Mouse (Mus musculus) kidney, embryonic 16.5 days (tissue): ENCODE data around the gene Plch1. TPM values are rescaled to one million over a fixed set of nuclear protein-coding genes. Genes with fewer than 3 reads are reported as not detected.

Experiments used
- ATAC-seq: fragments of 200-750 bp; cut with Nextera tagmentation; 2 replicates; pipeline ENCODE4 v1.8.0; 2017; ENCODE audit warnings: moderate TSS enrichment; ENCODE audit not compliant: low FRiP score, low TSS enrichment
- H3K27ac ChIP-seq: fragments of 300-500 bp; sonication (generic); 2 replicates; pipeline ENCODE4 v1.5.1; 2014; ENCODE audit warnings: low read length
- H3K27me3 ChIP-seq: fragments of 300-500 bp; sonication (generic); 2 replicates; pipeline ENCODE4 v1.6.1; 2014; ENCODE audit warnings: low read length, control low read depth, mixed read lengths; ENCODE audit not compliant: insufficient read depth
- H3K36me3 ChIP-seq: fragments of 300-500 bp; sonication (generic); 2 replicates; pipeline ENCODE4 v1.6.1; 2014; ENCODE audit warnings: low read length, control low read depth, mixed read lengths; ENCODE audit not compliant: insufficient read depth
- H3K4me1 ChIP-seq: fragments of 300-500 bp; sonication (generic); 2 replicates; pipeline ENCODE4 v1.6.1; 2014; ENCODE audit warnings: low read length, control low read depth, mixed read lengths; ENCODE audit not compliant: insufficient read depth
- H3K4me2 ChIP-seq: fragments of 300-500 bp; sonication (generic); replicated peaks from 2 replicates; pipeline ENCODE4 v1.6.1; 2014; ENCODE audit warnings: low read depth, low read length
- H3K4me3 ChIP-seq: fragments of 300-500 bp; sonication (generic); 2 replicates; pipeline ENCODE4 v1.5.1; 2014; ENCODE audit warnings: mild to moderate bottlenecking, low read length
- H3K9ac ChIP-seq: fragments of 300-500 bp; sonication (generic); replicated peaks from 2 replicates; pipeline ENCODE4 v1.6.1; 2014; ENCODE audit warnings: low read length
- H3K9me3 ChIP-seq: fragments of 300-500 bp; sonication (generic); 2 replicates; pipeline ENCODE4 v1.6.1; 2016; ENCODE audit warnings: low read length, control low read depth
- WGBS: fragments of 180-500 bp; shearing (Covaris S2); extraction: QIAGEN DNeasy Blood & Tissue Kit; methylation state at CpG from one replicate; pipeline ENCODE4 v1.1.7; 2014; 5-methylcytosine and 5-hydroxymethylcytosine counted together
- polyA plus RNA-seq: library from polyadenylated mRNA; unstranded; fragments of >200 nt; fragmentation: Nextera tagmentation; extraction: Ambion mirVana; gene quantifications from 2 replicates; pipeline ENCODE4 v1.2.1, GENCODE M21; 2015

The Plch1 gene
- polyA plus RNA-seq, 1 experiment from 2014 or later, result 11.4 TPM

DNA sequence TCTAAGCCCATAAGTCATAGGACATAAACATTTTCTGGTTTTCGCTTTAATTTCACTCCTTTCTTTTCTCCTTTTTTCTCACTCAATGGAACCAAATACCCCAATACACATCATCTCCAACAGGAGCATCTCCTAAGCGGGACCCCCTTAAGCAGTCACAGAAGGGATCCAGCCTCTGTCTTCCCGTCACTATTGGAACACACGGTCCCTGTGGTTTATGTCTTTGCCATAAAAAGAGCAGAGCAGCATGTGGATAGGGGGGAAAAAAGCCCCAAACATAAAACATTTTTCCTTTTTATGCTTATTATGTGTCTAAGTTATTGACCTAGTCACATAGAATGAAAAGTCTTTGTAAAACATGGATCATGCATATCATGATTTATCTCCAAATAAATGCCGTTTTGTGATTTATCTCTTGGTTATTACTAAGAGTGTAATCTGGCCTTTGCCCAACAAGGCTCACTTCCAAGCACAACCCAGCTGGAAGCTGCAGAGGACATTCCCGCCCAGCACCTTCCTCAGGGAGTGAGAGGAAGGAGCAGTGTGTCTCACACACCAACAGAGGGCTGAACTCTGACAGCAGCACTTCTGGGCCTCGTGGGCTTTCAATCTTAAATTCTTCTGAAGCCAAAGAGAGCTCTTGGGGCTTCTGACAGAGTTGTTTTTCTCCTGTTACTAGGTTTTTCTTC lies 126.5 kb downstream of the Plch1 start:
- Histone ChIP-seq H3K9me3 (no peaks in the 10 kb centered on the region), H3K4me2 (no peak overlapping the region), H3K4me1 (no peaks in the 10 kb centered on the region), H3K36me3 (no peaks in the 10 kb centered on the region), H3K27ac (no peak overlapping the region), H3K4me3 (no peak overlapping the region), H3K27me3 (no peaks in the 10 kb centered on the region), H3K9ac (no peak overlapping the region)
- WGBS, result 62% methylated on average over 7 of the region's 7 CpGs
- ATAC-seq, result peak; percentile 94

DNA sequence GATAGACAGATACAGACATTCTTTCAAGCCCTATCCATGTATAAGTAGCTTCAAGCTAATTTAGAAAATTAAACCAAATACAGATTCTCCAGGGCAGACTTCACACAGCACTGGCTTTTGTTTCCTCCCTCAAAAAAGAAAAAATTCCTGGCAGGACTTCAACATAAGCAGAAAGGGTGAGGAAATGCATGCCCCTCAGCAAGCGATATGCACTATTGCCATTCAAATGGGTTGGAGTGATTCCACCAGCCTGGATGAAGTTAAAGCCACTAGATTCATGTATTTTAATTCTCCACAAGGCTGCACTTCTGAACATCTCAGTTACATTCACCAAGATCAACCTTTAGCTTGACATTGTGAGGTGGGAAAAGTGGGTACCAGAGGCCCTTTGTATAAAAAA lies 138.5 kb downstream of the Plch1 start:
- H3K4me1 ChIP-seq, result no peaks in the 10 kb centered on the region
- H3K27ac ChIP-seq, result no peak overlapping the region
- no peak overlapping the region for H3K4me2 ChIP-seq
- ATAC-seq, result no peak
- 37% methylated on average over 1 of the region's 1 CpGs for WGBS
- H3K9me3 ChIP-seq, result no peaks in the 10 kb centered on the region
- H3K36me3 ChIP-seq, result 0 out of 2 replicates have a peak, but pooled peaks cover 3% of the 10 kb centered on the region
- H3K9ac ChIP-seq, result no peak overlapping the region
- no peaks in the 10 kb centered on the region for H3K27me3 ChIP-seq
- no peak overlapping the region for H3K4me3 ChIP-seq

DNA sequence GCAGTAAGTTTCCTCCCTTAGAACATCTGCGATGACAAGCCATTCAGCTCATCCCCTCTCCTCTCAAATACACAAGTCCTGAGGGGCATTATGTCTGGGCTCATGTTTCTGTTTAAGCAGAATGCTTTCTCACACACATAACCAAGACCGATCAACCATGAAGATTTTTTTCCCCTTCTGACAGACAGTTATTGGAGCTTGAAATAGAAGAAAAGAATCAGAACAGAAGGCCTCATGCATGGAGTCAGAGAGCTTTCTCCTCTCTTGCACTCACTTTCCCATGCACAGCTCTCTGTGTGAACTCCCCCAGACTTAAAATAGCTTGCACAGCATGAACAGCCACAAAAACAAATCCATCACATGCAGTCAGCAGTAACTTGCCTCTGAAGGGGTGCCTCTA lies 159.2 kb downstream of the Plch1 start:
- ATAC-seq, result peak; percentile 69
- H3K4me2 ChIP-seq, result no peak overlapping the region
- H3K4me3 ChIP-seq, result no peak overlapping the region
- H3K27me3 ChIP-seq, result no peaks in the 10 kb centered on the region
- no peaks in the 10 kb centered on the region for H3K36me3 ChIP-seq
- no peak overlapping the region for H3K9ac ChIP-seq
- H3K4me1 ChIP-seq, result peaks cover 14% of the 10 kb centered on the region
- no peaks in the 10 kb centered on the region for H3K9me3 ChIP-seq
- WGBS, result 32% methylated on average over 2 of the region's 2 CpGs
- H3K27ac ChIP-seq, result no peak overlapping the region

DNA sequence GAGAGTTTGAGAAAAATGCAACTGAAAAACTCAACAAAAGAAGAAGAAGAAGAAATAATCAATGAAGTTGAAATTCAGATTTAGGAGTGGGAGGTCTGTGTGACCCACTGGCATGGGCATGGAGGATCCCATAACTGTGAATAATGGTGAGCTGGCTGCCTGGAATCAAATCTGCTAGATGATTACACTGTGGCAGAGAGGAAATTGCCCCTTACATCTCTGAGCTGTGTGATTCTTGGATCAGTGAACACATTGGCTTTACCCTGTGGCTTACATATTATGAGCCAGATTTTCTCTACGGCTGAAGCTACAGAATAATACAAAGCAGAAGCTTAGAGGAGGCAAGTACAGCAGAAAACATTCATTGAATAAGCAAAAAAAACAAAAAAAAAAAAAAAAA lies 170.9 kb downstream of the Plch1 start:
- ATAC-seq, result no peak
- H3K36me3 ChIP-seq, result no peaks in the 10 kb centered on the region
- no peaks in the 10 kb centered on the region for H3K9me3 ChIP-seq
- no peaks in the 10 kb centered on the region for H3K4me1 ChIP-seq
- H3K27ac ChIP-seq, result no peak overlapping the region
- WGBS, result 64% methylated on average over 1 of the region's 1 CpGs
- no peak overlapping the region for H3K4me3 ChIP-seq
- no peak overlapping the region for H3K4me2 ChIP-seq
- no peaks in the 10 kb centered on the region for H3K27me3 ChIP-seq
- H3K9ac ChIP-seq, result no peak overlapping the region

DNA sequence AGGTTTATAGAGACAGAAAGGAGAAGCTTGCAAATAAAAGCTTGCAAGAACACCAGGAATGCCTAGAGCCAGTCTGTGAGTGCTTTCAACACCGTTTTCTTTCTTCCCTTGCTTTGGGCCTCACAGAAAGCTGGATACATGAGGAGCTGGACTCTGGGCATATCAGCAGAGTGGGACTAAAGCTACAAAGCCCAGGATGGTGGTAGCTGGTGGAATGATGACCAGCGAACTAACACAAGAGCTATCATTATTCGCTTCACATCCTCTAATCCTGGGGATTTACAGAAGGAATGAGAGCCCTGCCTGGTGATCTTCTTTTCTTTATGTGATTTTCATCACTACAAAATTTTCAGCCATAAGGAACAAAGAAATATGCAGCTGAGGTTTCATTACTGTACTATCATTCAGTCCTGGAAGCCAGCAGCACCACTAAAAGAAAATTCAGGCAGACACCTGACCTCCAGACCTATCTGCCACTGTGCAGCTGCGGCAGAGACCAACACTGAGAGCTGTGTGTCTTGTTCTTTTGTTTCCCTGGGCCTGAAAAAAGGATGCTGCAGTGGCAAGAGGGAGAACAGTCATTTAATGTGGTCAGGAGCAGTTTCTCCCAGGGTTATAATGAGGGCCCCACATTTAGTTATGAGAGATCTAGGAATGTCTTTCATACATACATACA lies 172.5 kb downstream of the Plch1 start:
- WGBS, result 75% methylated on average over 4 of the region's 4 CpGs
- Histone ChIP-seq H3K36me3 (no peaks in the 10 kb centered on the region), H3K4me1 (no peaks in the 10 kb centered on the region), H3K27ac (no peak overlapping the region), H3K27me3 (no peaks in the 10 kb centered on the region), H3K9ac (no peak overlapping the region), H3K9me3 (no peaks in the 10 kb centered on the region), H3K4me3 (no peak overlapping the region), H3K4me2 (no peak overlapping the region)
- ATAC-seq, result no peak

DNA sequence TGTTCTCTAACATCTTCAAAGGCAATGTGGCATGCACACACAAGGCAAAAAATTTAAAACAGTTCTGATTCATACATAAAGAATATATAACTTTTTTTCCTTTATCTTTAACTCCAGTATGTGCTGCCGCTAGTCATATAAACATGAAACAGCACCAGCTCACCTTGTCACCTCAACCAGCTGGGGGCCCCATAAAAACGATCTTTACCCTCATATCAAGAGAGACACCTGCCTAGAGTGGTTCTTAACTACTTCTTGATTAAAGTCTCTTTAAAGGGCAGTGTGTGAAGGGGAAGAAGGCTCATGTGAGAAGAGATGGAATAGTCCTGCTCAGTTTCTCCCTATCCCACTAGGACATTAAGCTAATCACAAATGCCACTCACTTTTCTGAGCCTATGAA lies 205.6 kb downstream of the Plch1 start:
- ATAC-seq, result no peak
- Histone ChIP-seq H3K27me3 (no peaks in the 10 kb centered on the region), H3K4me2 (no peak overlapping the region), H3K36me3 (0 out of 2 replicates have a peak, but pooled peaks cover 4% of the 10 kb centered on the region), H3K9ac (no peak overlapping the region), H3K4me1 (no peaks in the 10 kb centered on the region), H3K27ac (no peak overlapping the region), H3K9me3 (no peaks in the 10 kb centered on the region), H3K4me3 (no peak overlapping the region)
- WGBS, result 80% methylated on average over 2 of the region's 2 CpGs

DNA sequence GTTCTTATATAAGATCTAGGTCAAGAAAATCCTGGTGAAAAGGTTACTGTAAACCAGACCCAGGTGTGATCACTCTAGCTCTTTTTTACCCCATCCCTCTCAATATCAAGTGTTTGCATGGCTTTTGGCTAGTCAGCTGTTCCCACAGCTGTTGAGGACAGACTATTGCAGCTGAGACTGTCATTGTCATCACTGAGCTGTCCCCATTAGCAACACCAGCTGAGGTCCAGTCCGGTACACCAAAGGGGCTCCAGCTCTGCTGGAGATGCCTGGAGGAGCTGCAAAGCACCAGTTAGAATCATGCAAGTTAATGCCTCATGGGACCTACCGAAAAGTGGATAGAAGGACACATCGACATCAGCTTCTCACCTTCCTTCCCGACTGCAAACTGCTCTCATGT lies 206.5 kb downstream of the Plch1 start:
- H3K4me3 ChIP-seq, result no peak overlapping the region
- H3K27ac ChIP-seq, result no peak overlapping the region
- H3K36me3 ChIP-seq, result 0 out of 2 replicates have a peak, but pooled peaks cover 2% of the 10 kb centered on the region
- no peak overlapping the region for H3K9ac ChIP-seq
- H3K9me3 ChIP-seq, result no peaks in the 10 kb centered on the region
- H3K4me1 ChIP-seq, result no peaks in the 10 kb centered on the region
- no peak for ATAC-seq
- no peak overlapping the region for H3K4me2 ChIP-seq
- no peaks in the 10 kb centered on the region for H3K27me3 ChIP-seq
- 85% methylated on average over 4 of the region's 4 CpGs for WGBS

DNA sequence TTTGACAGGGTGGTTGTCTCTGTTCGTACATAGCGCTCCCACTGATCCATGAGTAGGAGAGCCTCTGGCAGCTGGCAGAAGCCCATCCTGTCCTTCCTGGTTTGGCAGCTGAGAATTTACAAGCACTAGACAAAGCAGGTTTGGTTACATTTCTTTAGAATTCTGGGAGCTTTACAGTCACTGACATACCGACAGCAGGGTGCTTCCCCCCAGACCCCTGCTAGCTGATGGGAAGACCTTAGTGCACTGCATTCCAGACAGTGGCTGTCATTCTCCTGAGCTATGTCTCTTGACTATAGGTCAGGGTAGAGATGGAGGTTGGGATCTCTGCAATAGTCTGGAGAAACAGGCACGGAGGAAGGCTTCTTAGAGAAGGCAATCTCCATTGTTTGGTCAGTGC lies 230.5 kb downstream of the Plch1 start:
- Histone ChIP-seq H3K4me1 (no peaks in the 10 kb centered on the region), H3K36me3 (no peaks in the 10 kb centered on the region), H3K9me3 (no peaks in the 10 kb centered on the region), H3K27ac (no peak overlapping the region), H3K27me3 (no peaks in the 10 kb centered on the region), H3K9ac (no peak overlapping the region), H3K4me2 (no peak overlapping the region), H3K4me3 (no peak overlapping the region)
- WGBS, result 49% methylated on average over 4 of the region's 4 CpGs
- no peak for ATAC-seq

DNA sequence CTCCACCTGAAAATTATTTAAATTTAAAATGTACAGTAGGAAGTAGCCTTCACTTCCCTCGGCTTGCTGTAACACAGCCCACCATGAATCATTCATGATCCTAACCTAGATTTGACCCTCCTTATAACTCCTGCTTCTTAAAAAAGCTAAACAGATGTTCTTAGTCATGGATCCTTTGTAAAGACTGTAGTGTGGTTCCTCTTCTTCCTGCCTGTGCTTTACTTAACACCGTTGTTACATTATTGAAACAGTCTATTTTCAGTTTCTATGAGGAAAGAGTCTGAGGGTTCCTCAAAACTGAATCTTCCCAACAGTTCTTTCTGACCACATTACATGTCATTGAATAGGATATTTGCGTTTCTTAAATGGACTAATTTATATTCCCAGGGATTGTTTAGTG lies 234.0 kb downstream of the Plch1 start:
- ATAC-seq, result no peak
- Histone ChIP-seq H3K4me3 (no peak overlapping the region), H3K4me1 (no peaks in the 10 kb centered on the region), H3K9ac (no peak overlapping the region), H3K36me3 (no peaks in the 10 kb centered on the region), H3K9me3 (no peaks in the 10 kb centered on the region), H3K27me3 (no peaks in the 10 kb centered on the region), H3K4me2 (no peak overlapping the region), H3K27ac (no peak overlapping the region)
- WGBS, result 56% methylated on average over 3 of the region's 3 CpGs

DNA sequence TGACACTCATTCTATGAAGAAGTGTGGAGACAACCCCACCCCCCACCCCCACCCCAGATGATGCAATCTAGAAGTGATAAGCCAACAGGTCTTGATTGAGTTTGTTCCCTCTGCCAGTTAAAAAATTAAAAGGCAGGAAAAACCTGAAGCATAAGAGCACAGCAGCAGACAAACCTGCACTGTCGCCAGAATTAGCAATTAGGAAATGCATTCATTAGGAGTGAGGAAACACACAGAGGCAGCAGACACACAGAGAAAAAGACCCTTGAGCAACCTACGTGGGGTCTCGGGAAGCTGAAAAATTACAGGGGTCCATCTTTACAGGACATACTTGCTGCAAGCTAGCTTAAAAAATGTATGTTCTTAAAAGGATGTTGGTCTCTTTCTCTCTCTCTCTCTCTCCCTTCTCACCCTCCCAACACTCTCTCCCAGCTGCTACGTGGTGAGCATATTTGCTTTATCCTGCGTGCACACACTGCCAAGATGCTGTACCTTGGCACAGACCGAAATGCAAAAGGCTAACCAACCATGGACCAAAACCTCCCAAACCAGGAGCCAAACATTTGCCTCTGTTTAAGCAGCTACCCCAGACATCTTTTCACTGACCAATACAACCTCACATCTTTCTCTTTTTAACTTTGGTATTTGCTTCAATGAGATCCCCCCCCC lies 234.6 kb downstream of the Plch1 start:
- ATAC-seq, result no peak
- H3K27me3 ChIP-seq, result no peaks in the 10 kb centered on the region
- WGBS, result 66% methylated on average over 6 of the region's 6 CpGs
- H3K4me2 ChIP-seq, result no peak overlapping the region
- H3K9me3 ChIP-seq, result no peaks in the 10 kb centered on the region
- no peak overlapping the region for H3K9ac ChIP-seq
- H3K36me3 ChIP-seq, result no peaks in the 10 kb centered on the region
- H3K4me1 ChIP-seq, result no peaks in the 10 kb centered on the region
- no peak overlapping the region for H3K27ac ChIP-seq
- H3K4me3 ChIP-seq, result no peak overlapping the region
